Mouse (Mus musculus): ENCODE results near the gene Ccdc6.

DNA sequence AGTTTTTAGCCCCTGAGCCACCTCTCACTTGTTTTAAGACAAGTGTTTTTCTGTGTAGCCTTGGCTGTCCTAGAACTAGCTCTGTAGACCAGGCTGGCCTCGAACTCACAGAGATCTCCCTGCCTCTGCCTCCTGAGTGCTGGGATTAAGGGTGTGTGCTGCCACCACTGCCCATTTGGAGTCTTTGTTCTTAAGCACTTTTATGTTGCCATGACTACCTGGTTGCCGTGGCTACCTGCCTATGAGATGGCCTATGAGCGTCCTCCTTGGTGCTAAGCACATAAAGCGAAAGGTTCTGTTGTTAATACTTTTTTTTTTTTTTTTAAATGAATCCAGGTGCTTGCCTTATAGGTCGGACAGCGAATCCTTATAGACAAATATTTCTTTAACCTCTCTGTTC is 14.7 kb downstream of the Ccdc6 start:
- TF ChIP-seq CTCF (IDR thresholded peaks at IDR 0.05; ENCODE audit: low read depth, low read length) (no peak), POLR2A (IDR thresholded peaks at IDR 0.05; ENCODE audit: insufficient read depth, low read length) (no peak), EP300 (IDR thresholded peaks at IDR 0.05; ENCODE audit: insufficient read depth, low read depth, low read length) (no peak)
